Mouse (Mus musculus): Measurements from ENCODE around the gene Rfx7. TPM values are rescaled to one million over a fixed set of nuclear protein-coding genes. Genes with fewer than 3 reads are reported as not detected.

The Rfx7 gene
- polyA plus RNA-seq, 1 experiment from 2014 or later = 15.0 TPM

Small RNA genes lying within 50 kb of the gene (microRNA-seq; reads per million reads assigned to microRNA genes)
- not detected for gene Gm28010

Other genes with a start within 250 kb of the Rfx7 start
- gene Mns1, start 94.2 kb upstream of the Rfx7 start, polyA plus RNA-seq (2015; fragmentation: Nextera tagmentation; extraction: Ambion mirVana) = 6.9 and 10.8 TPM in 2 replicates
- 36.4 and 38.6 TPM in 2 replicates for gene Tex9, start 40.0 kb upstream of the Rfx7 start, polyA plus RNA-seq (2015; fragmentation: Nextera tagmentation; extraction: Ambion mirVana)
- 475 and 521 TPM in 2 replicates for gene Nedd4, start 130.1 kb downstream of the Rfx7 start, polyA plus RNA-seq (2015; fragmentation: Nextera tagmentation; extraction: Ambion mirVana)

All from neural tube, embryonic 13.5 days (tissue).